Mouse (Mus musculus) Muller cell, postnatal 12 days (primary cell): Measurements from ENCODE around the gene Zfp2.
A peak's percentile ranks its signal among the peaks of the same experiment; 100 is the strongest.

Source experiments
- DNase-seq: peaks from one replicate; pipeline ENCODE4 v3.0.0-alpha.2; 2015; ENCODE audit errors: inconsistent ontology term

Gene Zfp2

GRCm38 (mm10) chr11:50915671-50916320, at the start of gene Zfp2:
Gene Zfp2, minus strand, starts transcription at chr11:50916165.
- DNase-seq = peak; percentile 90

- DNase-seq = no peak
These were observed 48.9 kb upstream of the Zfp2 start for GRCm38 (mm10) chr11:50964886-50965285.

- no peak for DNase-seq
These were observed 37.7 kb upstream of the Zfp2 start, which contains the start of gene Prop1 for GRCm38 (mm10) chr11:50953665-50954064. Gene Prop1, minus strand, starts transcription at chr11:50953765.

- DNase-seq = no peak
These were observed 36.3 kb upstream of the Zfp2 start for GRCm38 (mm10) chr11:50952290-50952689.

GRCm38 (mm10) chr11:50943506-50943905, 27.5 kb upstream of the Zfp2 start, which contains the start of gene 4933414I15Rik:
Gene 4933414I15Rik, minus strand, starts transcription at chr11:50943765.
- DNase-seq = no peak

GRCm38 (mm10) chr11:50942386-50942785, 26.4 kb upstream of the Zfp2 start:
- DNase-seq = no peak

- peak; percentile 30 for DNase-seq
These were observed 23.8 kb upstream of the Zfp2 start for GRCm38 (mm10) chr11:50939621-50940366.

GRCm38 (mm10) chr11:50938435-50938834, 22.5 kb upstream of the Zfp2 start:
- DNase-seq = no peak

- DNase-seq = no peak
These were observed 16.1 kb upstream of the Zfp2 start for GRCm38 (mm10) chr11:50932040-50932439.

GRCm38 (mm10) chr11:50931451-50931866, 15.5 kb upstream of the Zfp2 start, which contains the start of gene Zfp354b:
Gene Zfp354b, minus strand, starts transcription at chr11:50931633.
- DNase-seq = peak; percentile 97

- DNase-seq = no peak
These were observed 15.1 kb upstream of the Zfp2 start for GRCm38 (mm10) chr11:50931021-50931420.

GRCm38 (mm10) chr11:50930469-50931014, 14.6 kb upstream of the Zfp2 start:
- DNase-seq = no peak

GRCm38 (mm10) chr11:50914461-50914860, 1.5 kb downstream of the Zfp2 start:
- no peak for DNase-seq

- no peak for DNase-seq
These were observed 2.7 kb downstream of the Zfp2 start for GRCm38 (mm10) chr11:50913301-50913700.

GRCm38 (mm10) chr11:50908136-50908535, 7.8 kb downstream of the Zfp2 start:
- no peak for DNase-seq

- no peak for DNase-seq
These were observed 18.6 kb downstream of the Zfp2 start for GRCm38 (mm10) chr11:50897359-50897758.

- DNase-seq = no peak
These were observed 23.5 kb downstream of the Zfp2 start for GRCm38 (mm10) chr11:50892441-50892840.

- DNase-seq = peak; percentile 89
These were observed 28.4 kb downstream of the Zfp2 start, which contains the start of gene Zfp454 for GRCm38 (mm10) chr11:50887390-50888128. Gene Zfp454, minus strand, starts transcription at chr11:50887651.

GRCm38 (mm10) chr11:50886933-50887293, 29.1 kb downstream of the Zfp2 start:
- no peak for DNase-seq

GRCm38 (mm10) chr11:50886231-50886932, 29.6 kb downstream of the Zfp2 start:
- peak; percentile 32 for DNase-seq

GRCm38 (mm10) chr11:50883756-50884155, 32.2 kb downstream of the Zfp2 start:
- no peak for DNase-seq
